Mouse (Mus musculus) embryonic fibroblast, embryonic 13.5 days (primary cell): ENCODE results near the gene Mpp3.

Experiments
- CTCF ChIP-seq: IDR thresholded peaks from 2 replicates; pipeline ENCODE4 v1.5.1; 2011; ENCODE audit warnings: mild to moderate bottlenecking, control low read depth, low read length, moderate library complexity, borderline replicate concordance; ENCODE audit not compliant: insufficient read depth
- POLR2A ChIP-seq: IDR thresholded peaks from 2 replicates; pipeline ENCODE4 v1.6.1; 2011; ENCODE audit warnings: low read depth, mild to moderate bottlenecking, control low read depth, low read length, moderate library complexity

GRCm38 (mm10) chr11:102037789-102038188, 9.5 kb upstream of the Mpp3 start:
- no peak for TF ChIP-seq CTCF
- no peak for TF ChIP-seq POLR2A
